Mouse (Mus musculus) intestine, embryonic 16.5 days (tissue): ENCODE measurements around the gene Specc1. TPM values are rescaled to one million over a fixed set of nuclear protein-coding genes. Genes with fewer than 3 reads are reported as not detected.
A peak's percentile ranks its signal among the peaks of the same experiment; 100 is the strongest.

ENCODE experiments used
- ATAC-seq: fragments of 200-750 bp; cut with Nextera tagmentation; 2 replicates; pipeline ENCODE4 v1.8.0; 2017; ENCODE audit warnings: moderate TSS enrichment, moderate library complexity
- H3K27ac ChIP-seq: fragments of 300-500 bp; sonication (generic); 2 replicates; pipeline ENCODE4 v1.5.1; 2014; ENCODE audit warnings: mild to moderate bottlenecking, low read length
- H3K27me3 ChIP-seq: fragments of 300-500 bp; sonication (generic); replicated peaks from 2 replicates; pipeline ENCODE4 v1.6.1; 2014; ENCODE audit warnings: low read length, control low read depth, mixed read lengths; ENCODE audit not compliant: control insufficient read depth, insufficient read depth
- H3K36me3 ChIP-seq: fragments of 300-500 bp; sonication (generic); 2 replicates; pipeline ENCODE4 v1.6.1; 2014; ENCODE audit warnings: low read length, control low read depth; ENCODE audit not compliant: control insufficient read depth, insufficient read depth
- H3K4me1 ChIP-seq: fragments of 300-500 bp; sonication (generic); 2 replicates; pipeline ENCODE4 v1.6.1; 2014; ENCODE audit warnings: low read length, control low read depth, mixed read lengths; ENCODE audit not compliant: control insufficient read depth, insufficient read depth
- H3K4me2 ChIP-seq: fragments of 300-500 bp; sonication (generic); 2 replicates; pipeline ENCODE4 v1.6.1; 2014; ENCODE audit warnings: low read depth, low read length, control low read depth
- H3K4me3 ChIP-seq: fragments of 300-500 bp; sonication (generic); 2 replicates; pipeline ENCODE4 v1.5.1; 2014; ENCODE audit warnings: mild to moderate bottlenecking, low read length
- H3K9ac ChIP-seq: fragments of 300-500 bp; sonication (generic); 2 replicates; pipeline ENCODE4 v1.6.1; 2014; ENCODE audit warnings: low read depth, low read length
- H3K9me3 ChIP-seq: fragments of 300-500 bp; sonication (generic); 2 replicates; pipeline ENCODE4 v1.6.1; 2016; ENCODE audit warnings: low read length, control low read depth; ENCODE audit not compliant: control insufficient read depth
- WGBS: fragments of 180-500 bp; shearing (Covaris S2); extraction: QIAGEN DNeasy Blood & Tissue Kit; methylation state at CpG from one replicate; pipeline ENCODE4 v1.1.7; 2014; 5-methylcytosine and 5-hydroxymethylcytosine counted together
- polyA plus RNA-seq: library from polyadenylated mRNA; unstranded; fragments of >200 nt; fragmentation: Nextera tagmentation; extraction: Ambion mirVana; gene quantifications from 2 replicates; pipeline ENCODE4 v1.2.1, GENCODE M21; 2015

Gene Specc1
- polyA plus RNA-seq, 1 experiment from 2014 or later, result 8.3 TPM

DNA sequence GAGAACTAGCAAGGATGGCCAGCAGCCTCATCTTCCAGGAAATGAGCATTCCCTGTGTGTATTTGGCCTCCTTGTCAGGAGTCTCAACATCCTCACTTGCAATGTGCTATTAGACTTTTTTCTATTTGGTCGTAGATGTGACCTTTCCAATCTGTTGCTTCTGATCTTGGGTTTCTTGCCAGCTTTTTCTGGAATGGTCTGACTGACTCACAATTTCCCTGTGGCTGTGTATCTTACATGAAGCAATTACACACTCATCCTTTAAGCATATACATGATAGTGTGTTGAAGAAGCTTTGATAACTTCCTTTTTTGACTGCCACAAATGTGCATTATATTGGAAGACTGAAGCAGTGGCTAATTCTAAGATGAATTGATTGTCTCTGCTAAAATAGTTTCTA, 190.1 kb downstream of the Specc1 start:
- no peaks in the 10 kb centered on the region for H3K27me3 ChIP-seq
- H3K4me3 ChIP-seq, result no peak overlapping the region
- no peaks in the 10 kb centered on the region for H3K9me3 ChIP-seq
- no peak overlapping the region for H3K9ac ChIP-seq
- no peak overlapping the region for H3K4me2 ChIP-seq
- 80% methylated on average over 1 of the region's 1 CpGs for WGBS
- no peak overlapping the region for H3K27ac ChIP-seq
- no peak for ATAC-seq
- no peaks in the 10 kb centered on the region for H3K4me1 ChIP-seq
- peaks cover 7% of the 10 kb centered on the region; the same call in 1 of the 2 replicates for H3K36me3 ChIP-seq

DNA sequence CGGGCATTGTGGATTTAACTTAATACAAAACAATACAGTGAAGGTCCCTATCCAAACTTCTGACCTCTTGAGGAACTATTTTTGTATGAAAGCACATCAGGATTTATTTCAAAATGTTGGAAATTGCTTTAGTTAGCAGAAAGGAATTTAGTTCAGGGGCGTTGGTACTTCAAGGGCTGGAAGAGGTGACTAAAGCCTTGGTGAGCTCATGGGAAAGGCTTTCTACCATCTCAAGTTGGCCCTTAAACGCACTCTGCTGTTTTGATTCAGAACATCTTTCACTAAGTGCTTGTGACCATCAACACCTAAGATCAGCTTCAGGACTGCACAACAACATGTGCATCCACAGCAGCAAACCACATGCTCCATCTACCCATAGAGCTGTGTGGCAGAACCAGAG, 191.5 kb downstream of the Specc1 start:
- 85% methylated on average over 3 of the region's 3 CpGs for WGBS

DNA sequence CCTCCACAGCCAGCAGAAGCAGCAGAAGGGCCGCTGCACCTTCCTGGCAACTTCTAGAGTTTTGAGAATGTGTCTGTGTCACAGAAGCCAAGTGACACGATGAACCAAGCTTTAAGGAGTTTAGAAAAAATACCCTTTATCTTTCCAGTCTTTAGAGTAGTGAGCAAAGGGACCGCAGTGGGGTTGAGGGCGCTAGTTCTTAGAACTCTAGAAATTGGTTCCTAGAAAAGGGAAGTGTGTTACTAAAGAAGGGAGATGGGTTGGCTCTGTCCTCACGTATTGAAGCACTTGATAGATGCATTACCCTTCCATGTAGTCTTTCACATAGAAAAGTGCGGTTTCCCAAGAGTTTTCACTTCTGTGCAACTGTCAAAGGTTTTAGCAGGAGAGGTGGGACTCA, 191.9 kb downstream of the Specc1 start:
- 90% methylated on average over 6 of the region's 6 CpGs for WGBS
- Histone ChIP-seq H3K4me2 (no peak overlapping the region), H3K4me1 (no peaks in the 10 kb centered on the region), H3K9ac (no peak overlapping the region), H3K27me3 (no peaks in the 10 kb centered on the region), H3K4me3 (no peak overlapping the region), H3K9me3 (no peaks in the 10 kb centered on the region), H3K36me3 (peaks cover 7% of the 10 kb centered on the region; the same call in 1 of the 2 replicates), H3K27ac (no peak overlapping the region)
- no peak for ATAC-seq

More for the DNA sequence above, 191.5 kb downstream of the Specc1 start:
- Histone ChIP-seq H3K9me3 (no peaks in the 10 kb centered on the region), H3K4me1 (no peaks in the 10 kb centered on the region), H3K27me3 (no peaks in the 10 kb centered on the region), H3K36me3 (peaks cover 7% of the 10 kb centered on the region; the same call in 1 of the 2 replicates), H3K9ac (no peak overlapping the region), H3K4me2 (no peak overlapping the region), H3K4me3 (no peak overlapping the region), H3K27ac (no peak overlapping the region)
- ATAC-seq, result no peak

DNA sequence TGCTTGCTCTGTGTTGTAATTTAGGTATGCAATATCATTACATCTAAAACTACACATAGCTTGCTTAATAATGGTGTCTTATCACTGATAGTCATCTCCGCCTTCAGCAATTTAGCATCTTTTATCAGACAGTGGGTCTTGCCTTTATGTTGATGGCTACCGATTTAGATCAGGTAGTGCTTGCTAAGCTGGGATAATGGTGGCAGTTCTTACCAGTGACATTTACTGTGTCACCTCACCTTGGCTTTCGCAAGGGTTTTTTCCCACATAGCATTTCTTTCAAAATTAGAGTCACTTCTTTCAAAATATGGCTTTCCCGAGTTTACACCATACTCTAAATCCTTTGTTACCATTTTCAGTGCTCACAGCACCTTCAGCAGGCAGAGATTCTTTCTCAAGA, 196.5 kb downstream of the Specc1 start:
- no peaks in the 10 kb centered on the region for H3K27me3 ChIP-seq

DNA sequence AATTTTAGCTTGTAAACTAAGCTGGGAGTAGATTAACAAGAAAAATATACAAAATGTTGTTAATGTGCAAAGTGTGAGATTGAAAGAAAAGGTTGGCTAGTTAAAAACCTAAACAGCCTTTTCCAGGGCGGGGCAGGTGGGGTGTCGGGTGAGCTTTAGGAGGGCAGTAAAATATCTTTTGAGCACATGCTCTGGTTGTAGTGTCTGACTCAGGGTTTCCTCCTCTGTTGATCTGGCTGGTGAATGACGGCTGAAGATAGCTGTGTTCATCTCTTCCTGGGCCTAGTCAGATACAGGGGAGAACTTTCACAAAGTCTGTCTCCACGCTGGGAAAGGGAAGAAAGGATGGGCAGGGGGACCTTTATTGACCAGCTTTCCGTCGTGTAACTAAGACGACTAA, 203.2 kb downstream of the Specc1 start:
- no peak for ATAC-seq
- no peak overlapping the region for H3K9ac ChIP-seq

More for the DNA sequence above, 196.5 kb downstream of the Specc1 start:
- H3K9me3 ChIP-seq, result no peaks in the 10 kb centered on the region
- 92% methylated on average over 4 of the region's 4 CpGs for WGBS
- no peaks in the 10 kb centered on the region for H3K36me3 ChIP-seq
- no peak overlapping the region for H3K9ac ChIP-seq
- no peak for ATAC-seq
- H3K4me3 ChIP-seq, result no peak overlapping the region
- no peak overlapping the region for H3K27ac ChIP-seq
- no peak overlapping the region for H3K4me2 ChIP-seq
- no peaks in the 10 kb centered on the region for H3K4me1 ChIP-seq

DNA sequence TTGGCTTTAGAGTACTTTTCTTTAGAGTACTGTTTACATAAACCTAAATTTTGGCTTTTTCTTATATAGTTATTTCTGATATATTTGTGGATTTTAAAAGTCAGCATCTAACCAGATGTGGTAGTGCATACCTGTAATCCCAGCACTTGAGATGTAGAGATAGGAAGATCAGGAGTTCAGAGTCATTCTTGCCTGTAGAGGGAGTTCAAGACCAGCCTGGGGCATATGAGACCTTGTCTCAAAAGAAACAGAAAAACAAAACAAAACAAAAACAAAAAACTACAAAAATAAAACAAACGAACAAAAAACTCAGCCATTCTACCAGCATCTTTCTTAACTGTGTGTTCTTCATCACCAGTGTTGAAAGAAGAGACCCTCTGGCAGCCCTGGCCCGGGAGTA, 204.9 kb downstream of the Specc1 start:
- Histone ChIP-seq H3K27ac (no peak overlapping the region), H3K36me3 (no peaks in the 10 kb centered on the region), H3K9ac (no peak overlapping the region), H3K27me3 (no peaks in the 10 kb centered on the region), H3K4me2 (no peak overlapping the region), H3K4me1 (no peaks in the 10 kb centered on the region), H3K4me3 (no peak overlapping the region), H3K9me3 (no peaks in the 10 kb centered on the region)
- 93% methylated on average over 2 of the region's 2 CpGs for WGBS
- ATAC-seq, result no peak

More for the DNA sequence above, 203.2 kb downstream of the Specc1 start:
- H3K9me3 ChIP-seq, result no peaks in the 10 kb centered on the region
- H3K27me3 ChIP-seq, result no peaks in the 10 kb centered on the region
- no peak overlapping the region for H3K27ac ChIP-seq
- no peak overlapping the region for H3K4me3 ChIP-seq
- H3K36me3 ChIP-seq, result no peaks in the 10 kb centered on the region
- H3K4me1 ChIP-seq, result no peaks in the 10 kb centered on the region
- no peak overlapping the region for H3K4me2 ChIP-seq
- WGBS, result 84% methylated on average over 7 of the region's 7 CpGs

DNA sequence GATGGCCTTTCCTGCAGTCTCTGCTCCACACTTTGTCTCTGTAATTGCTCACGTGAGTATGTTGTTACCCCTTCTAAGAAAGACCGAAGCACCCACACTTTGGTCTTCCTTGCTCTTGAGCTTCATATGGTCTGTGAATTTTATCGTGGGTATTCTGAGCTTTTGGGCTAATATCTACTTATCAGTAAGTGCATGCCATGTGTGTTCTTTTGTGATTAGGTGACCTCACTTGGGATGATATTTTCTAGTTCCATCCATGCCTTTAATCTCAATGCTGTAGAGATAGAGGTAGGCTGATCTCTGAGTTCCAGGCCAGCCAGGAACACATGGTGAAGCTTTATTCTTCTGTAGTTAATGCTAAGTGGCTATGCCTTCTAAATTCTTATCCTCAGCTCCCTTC, 207.8 kb downstream of the Specc1 start:
- H3K27ac ChIP-seq, result no peak overlapping the region
- no peaks in the 10 kb centered on the region for H3K4me1 ChIP-seq
- H3K4me3 ChIP-seq, result no peak overlapping the region
- H3K36me3 ChIP-seq, result no peaks in the 10 kb centered on the region
- no peak overlapping the region for H3K9ac ChIP-seq
- WGBS, result 89% methylated on average over 3 of the region's 3 CpGs
- no peak overlapping the region for H3K4me2 ChIP-seq
- no peak for ATAC-seq
- no peaks in the 10 kb centered on the region for H3K27me3 ChIP-seq
- H3K9me3 ChIP-seq, result no peaks in the 10 kb centered on the region

DNA sequence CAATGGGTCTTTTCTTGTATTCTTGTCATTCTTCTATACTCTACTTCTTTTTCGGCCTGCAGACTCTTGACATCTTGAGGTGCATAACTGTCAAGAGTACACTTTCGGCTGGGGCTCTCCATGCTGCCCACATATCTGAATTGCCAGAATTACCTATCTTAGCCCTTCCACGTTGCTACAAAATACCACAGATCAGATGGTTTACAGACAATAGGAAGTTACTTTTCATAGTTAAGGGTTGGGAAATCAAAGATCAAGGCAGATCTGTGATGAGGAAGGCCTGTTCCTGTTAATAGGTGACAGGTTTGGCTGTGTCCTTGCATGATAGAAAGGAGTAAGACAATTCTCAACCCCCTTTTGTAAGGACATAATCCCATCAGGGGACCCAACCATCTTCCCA, 209.9 kb downstream of the Specc1 start:
- Histone ChIP-seq H3K4me1 (no peaks in the 10 kb centered on the region), H3K9me3 (no peaks in the 10 kb centered on the region), H3K4me2 (no peak overlapping the region), H3K27me3 (no peaks in the 10 kb centered on the region), H3K4me3 (no peak overlapping the region), H3K36me3 (no peaks in the 10 kb centered on the region), H3K27ac (no peak overlapping the region), H3K9ac (no peak overlapping the region)
- no peak for ATAC-seq
- 82% methylated on average over 3 of the region's 3 CpGs for WGBS

DNA sequence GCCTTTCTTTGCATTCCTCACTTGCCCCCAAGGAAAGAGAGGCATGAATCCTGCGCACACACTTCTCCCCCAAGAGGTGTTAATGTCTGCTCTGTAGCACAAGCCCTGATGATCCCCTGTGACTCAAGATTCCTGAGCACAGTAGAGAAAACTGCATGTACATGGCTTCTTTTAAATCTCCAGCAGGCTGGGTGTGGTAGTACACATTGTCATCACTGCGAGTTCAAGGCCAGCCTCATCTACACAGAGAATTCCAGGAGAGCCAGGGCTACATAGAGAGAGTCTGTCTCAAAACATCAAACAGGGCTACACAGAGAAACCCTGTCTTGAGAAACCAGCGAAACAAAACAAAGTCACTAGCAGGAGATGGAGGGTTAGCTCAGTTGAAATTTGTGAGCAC, 211.6 kb downstream of the Specc1 start:
- Histone ChIP-seq H3K27ac (no peak overlapping the region), H3K36me3 (no peaks in the 10 kb centered on the region), H3K4me1 (no peaks in the 10 kb centered on the region), H3K4me3 (no peak overlapping the region), H3K4me2 (no peak overlapping the region), H3K9me3 (no peaks in the 10 kb centered on the region), H3K9ac (no peak overlapping the region), H3K27me3 (no peaks in the 10 kb centered on the region)
- ATAC-seq, result no peak
- WGBS, result 95% methylated on average over 3 of the region's 3 CpGs

DNA sequence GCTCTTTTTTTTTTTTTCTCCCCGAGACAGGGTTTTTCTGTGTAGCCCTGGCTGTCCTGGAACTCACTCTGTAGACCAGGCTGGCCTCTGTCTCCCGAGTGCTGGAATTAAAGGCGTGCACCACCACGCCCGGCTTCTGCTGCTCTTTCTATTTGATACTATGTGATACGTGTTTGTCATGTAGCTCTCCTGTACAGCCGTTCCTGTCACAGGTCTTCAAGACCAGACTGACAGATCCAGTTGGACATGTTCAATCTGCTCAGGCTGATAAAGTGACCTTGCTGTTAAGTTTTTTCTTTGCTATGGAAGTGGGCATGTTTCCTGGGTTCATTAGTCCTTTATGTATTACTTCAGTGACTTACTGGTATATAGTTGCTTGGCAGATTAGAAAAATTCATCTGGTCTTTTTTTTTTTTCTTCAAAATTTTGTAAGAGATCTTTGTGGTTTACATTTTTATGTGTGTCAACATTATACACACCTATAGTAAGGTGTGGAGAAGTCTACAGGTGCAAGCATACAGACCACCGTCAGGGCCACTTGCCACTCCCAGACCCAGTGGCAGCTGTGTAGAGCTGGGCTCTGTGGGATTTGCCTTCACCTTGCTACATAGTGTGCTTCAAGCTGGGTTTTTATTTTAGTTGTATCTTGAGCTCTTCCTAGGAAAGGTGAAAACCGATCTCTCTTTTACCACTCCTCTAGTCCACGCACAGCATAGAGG, 221.0 kb downstream of the Specc1 start:
- peak overlapping the region; percentile 9; the same call in 1 of the 2 replicates for H3K27ac ChIP-seq
- H3K4me3 ChIP-seq, result no peak overlapping the region
- no peak overlapping the region for H3K4me2 ChIP-seq
- no peaks in the 10 kb centered on the region for H3K4me1 ChIP-seq
- ATAC-seq, result peak; percentile 92
- WGBS, result 73% methylated on average over 10 of the region's 10 CpGs
- H3K9ac ChIP-seq, result no peak overlapping the region
- H3K27me3 ChIP-seq, result no peaks in the 10 kb centered on the region
- no peaks in the 10 kb centered on the region for H3K9me3 ChIP-seq
- H3K36me3 ChIP-seq, result no peaks in the 10 kb centered on the region
